Comparison of ENCODE assay signal across 26 mouse cellular contexts in genomic region chr16:4425658-4426234, GRCm38 (mm10). TPM values are rescaled to one million over a fixed set of nuclear protein-coding genes. Genes with fewer than 3 reads are reported as not detected.
DNase-seq lines count a peak whose midpoint lies in the region; ATAC-seq and TF ChIP-seq lines count a peak whose summit lies in the region.
"Had no signal": no experiment of that assay in that cellular context is flagged by ENCODE, and none has a peak within 500 bp of the region (broad histone marks: within the 10 kb centered on the region; RNA-seq: fewer than 3 reads in every experiment).

No protein-coding gene starts in this region.

- H3K9ac ChIP-seq in kidney, embryonic 14.5 days (ENCODE audit: low read depth, low read length): no peak overlapping the region
- no peak overlapping the region for H3K9ac ChIP-seq in CH12.LX (ENCODE audit: insufficient read depth, low read depth)
- H3K9ac ChIP-seq in lung, postnatal 0 days (replicated peaks; ENCODE audit: low read depth): no peak overlapping the region
- H3K9ac ChIP-seq: hindbrain, embryonic 13.5 days; limb, embryonic 12.5 days; lung, embryonic 15.5 days; midbrain, embryonic 13.5 days; neural tube, embryonic 13.5 days; stomach, embryonic 15.5 days had no signal

- H3K4me2 ChIP-seq in kidney, embryonic 14.5 days (replicated peaks; ENCODE audit: low read depth, low read length): no peak overlapping the region
- H3K4me2 ChIP-seq in CH12.LX (ENCODE audit: insufficient read depth, low read depth, poor library complexity, severe bottlenecking): no peak overlapping the region
- H3K4me2 ChIP-seq in lung, postnatal 0 days (replicated peaks; ENCODE audit: low read depth, low read length): no peak overlapping the region
- H3K4me2 ChIP-seq: hindbrain, embryonic 13.5 days; limb, embryonic 12.5 days; lung, embryonic 15.5 days; midbrain, embryonic 13.5 days; neural tube, embryonic 13.5 days; stomach, embryonic 15.5 days had no signal

- H3K36me3 ChIP-seq in kidney, embryonic 14.5 days (ENCODE audit: control insufficient read depth, insufficient read depth, low read length): no peaks in the 10 kb centered on the region
- H3K36me3 ChIP-seq in CH12.LX (replicated peaks in 1 of 2; ENCODE audit: control insufficient read depth in 1 of 2, insufficient read depth in 1 of 2, low read length in 1 of 2): no peaks in the 10 kb centered on the region
- no peaks in the 10 kb centered on the region for H3K36me3 ChIP-seq in lung, postnatal 0 days (ENCODE audit: insufficient read depth, low read length)
- H3K36me3 ChIP-seq: G1E; hindbrain, embryonic 13.5 days; limb, embryonic 12.5 days; lung, embryonic 15.5 days; midbrain, embryonic 13.5 days; neural tube, embryonic 13.5 days; stomach, embryonic 15.5 days had no signal

- in situ Hi-C loops in CH12.LX (cut with MboI; ENCODE audit: low pct_ligation_motif_present, low pct_unique_long_range_greater_than_20kb, low sequenced_read_pairs): no loop called here

- H3K79me2 ChIP-seq in CH12.LX (replicated peaks; ENCODE audit: control insufficient read depth, extremely low read depth, insufficient read depth, poor library complexity, severe bottlenecking): no peaks in the 10 kb centered on the region

- no peak for TF ChIP-seq CTCF in CH12.LX (conservative IDR thresholded peaks at IDR 0.05 in 1 of 2, IDR thresholded peaks at IDR 0.05 in 1 of 2; ENCODE audit: low read depth in 2 of 2, low read length in 2 of 2)
- no peak for TF ChIP-seq CTCF in lung, postnatal 0 days (IDR thresholded peaks at IDR 0.05)

- WGBS in kidney, embryonic 14.5 days: 28% methylated on average over 4 of the region's 4 CpGs
- WGBS in lung, postnatal 0 days: 27% methylated on average over 4 of the region's 4 CpGs

- H3K9me3 ChIP-seq in kidney, embryonic 14.5 days (ENCODE audit: control insufficient read depth, low read length): no peaks in the 10 kb centered on the region
- no peaks in the 10 kb centered on the region for H3K9me3 ChIP-seq in CH12.LX (replicated peaks; ENCODE audit: low read length)
- H3K9me3 ChIP-seq in lung, postnatal 0 days (ENCODE audit: low read length): no peaks in the 10 kb centered on the region
- H3K9me3 ChIP-seq: G1E; hindbrain, embryonic 13.5 days; limb, embryonic 12.5 days; lung, embryonic 15.5 days; midbrain, embryonic 13.5 days; neural tube, embryonic 13.5 days; stomach, embryonic 15.5 days had no signal

- DNase-seq in kidney, adult 11 months: peak; percentile 41
- no peak for DNase-seq in CH12.LX (ENCODE audit: extremely low read depth)
- DNase-seq in frontal cortex, postnatal 36 days (ENCODE audit: low spot score in 2 of 2): no peak
- DNase-seq in lung, postnatal 0 days (ENCODE audit: low spot score): no peak
- no peak for DNase-seq in testis, postnatal 14 days (ENCODE audit: low spot score)
- DNase-seq: adrenal gland, postnatal 14 days; cerebellum, adult 11-12 months; cerebellum, adult 9-11 months; heart, postnatal 14 days; kidney, postnatal 10 days; lung, postnatal 36 days; thymus, postnatal 14 days had no signal

- dilution Hi-C loops in CH12.LX (cut with MboI; ENCODE audit: extremely low pct_ligation_motif_present, extremely low pct_unique_long_range_greater_than_20kb, low sequenced_read_pairs): no loop called here

- no peak for TF ChIP-seq POLR2A in CH12.LX (IDR thresholded peaks at IDR 0.05; ENCODE audit: low read depth, low read length)

- TF ChIP-seq RAD21 in CH12.LX (IDR thresholded peaks at IDR 0.05; ENCODE audit: low read depth, low read length): no peak

- ATAC-seq in kidney, embryonic 14.5 days (ENCODE audit: low FRiP score, low TSS enrichment): no peak
- ATAC-seq in granulocyte monocyte progenitor cell, adult 5-6 weeks (replicated peaks; ENCODE audit: poor library complexity, severe bottlenecking): peak; percentile 90
- 0 out of 2 replicates have a peak, but pooled peaks have one; percentile 27 for ATAC-seq in megakaryocyte, adult 5-6 weeks (ENCODE audit: poor library complexity, severe bottlenecking)
- ATAC-seq in lung, postnatal 0 days: no peak
- ATAC-seq: forebrain, embryonic 16.5 days; midbrain, embryonic 13.5 days had no signal

- no peak for TF ChIP-seq EP300 in CH12.LX (IDR thresholded peaks at IDR 0.05; ENCODE audit: low read length)
- TF ChIP-seq EP300 in lung, postnatal 0 days (IDR thresholded peaks at IDR 0.05): no peak

- 0 out of 2 replicates have a peak, but pooled peaks cover 3% of the 10 kb centered on the region for H3K4me1 ChIP-seq in kidney, embryonic 14.5 days (ENCODE audit: control insufficient read depth, insufficient read depth, low read length)
- peaks cover 0 to 15% of the 10 kb centered on the region in 2 experiments; a peak in 2 of 4 replicates for H3K4me1 ChIP-seq in CH12.LX (ENCODE audit: control insufficient read depth in 1 of 2, insufficient read depth in 2 of 2)
- H3K4me1 ChIP-seq in lung, postnatal 0 days (ENCODE audit: insufficient read depth, low read depth, low read length): no peaks in the 10 kb centered on the region
- H3K4me1 ChIP-seq: midbrain, embryonic 13.5 days; stomach, embryonic 15.5 days had no signal

- H3K27me3 ChIP-seq in kidney, embryonic 14.5 days (ENCODE audit: control insufficient read depth, insufficient read depth, low read length): no peaks in the 10 kb centered on the region
- H3K27me3 ChIP-seq in CH12.LX (replicated peaks): no peaks in the 10 kb centered on the region
- no peaks in the 10 kb centered on the region for H3K27me3 ChIP-seq in lung, postnatal 0 days (replicated peaks; ENCODE audit: insufficient read depth, low read length)
- H3K27me3 ChIP-seq: hindbrain, embryonic 13.5 days; limb, embryonic 12.5 days; lung, embryonic 15.5 days; midbrain, embryonic 13.5 days; stomach, embryonic 15.5 days had no signal

- H3K27ac ChIP-seq in kidney, embryonic 14.5 days (ENCODE audit: low read depth, low read length): no peak overlapping the region
- H3K27ac ChIP-seq in CH12.LX (ENCODE audit: insufficient read depth, low read depth): no peak overlapping the region
- no peak overlapping the region for H3K27ac ChIP-seq in lung, postnatal 0 days (ENCODE audit: low read length)
- H3K27ac ChIP-seq: hindbrain, embryonic 13.5 days; layer of hippocampus, adult 2 months; left cerebral cortex, adult 2 months; limb, embryonic 12.5 days; lung, embryonic 15.5 days; midbrain, embryonic 13.5 days; neural tube, embryonic 13.5 days; stomach, embryonic 15.5 days had no signal

- no peak overlapping the region for H3K4me3 ChIP-seq in kidney, embryonic 14.5 days (ENCODE audit: low read length)
- H3K4me3 ChIP-seq in CH12.LX (replicated peaks in 1 of 3; ENCODE audit: low read depth in 2 of 3, low read length in 2 of 3, poor library complexity in 1 of 3): no peak overlapping the region
- H3K4me3 ChIP-seq in lung, postnatal 0 days (ENCODE audit: low read depth, low read length): no peak overlapping the region
- H3K4me3 ChIP-seq: erythroblast, embryonic 14.5 days; hindbrain, embryonic 13.5 days; layer of hippocampus, adult 2 months; left cerebral cortex, adult 2 months; limb, embryonic 12.5 days; lung, embryonic 15.5 days; midbrain, embryonic 13.5 days; neural tube, embryonic 13.5 days; stomach, embryonic 15.5 days had no signal

TF ChIP-seq in CH12.LX, 34 proteins besides CTCF, POLR2A, EP300 and RAD21:
- TF ChIP-seq MYC (IDR thresholded peaks at IDR 0.05; ENCODE audit: low read depth, low read length): no peak
- TF ChIP-seq MXI1 (IDR thresholded peaks at IDR 0.05; ENCODE audit: low read depth, low read length): no peak
- TF ChIP-seq BHLHE40 (IDR thresholded peaks at IDR 0.05; ENCODE audit: low read depth, low read length): 0 out of 2 replicates have a peak, but pooled peaks have one; percentile 0
- TF ChIP-seq RCOR1 (conservative IDR thresholded peaks at IDR 0.05; ENCODE audit: low read depth, low read length): no peak
- no peak for TF ChIP-seq NELFE (IDR thresholded peaks at IDR 0.05; ENCODE audit: low read depth, low read length)
- TF ChIP-seq ZC3H11A (IDR thresholded peaks at IDR 0.05; ENCODE audit: low read depth, low read length): no peak

RNA-seq across cellular contexts. Expression of gene Adcy9, which starts 5.4 kb away (rescaled TPM):
- 1.1 and 1.3 TPM in 2 replicates for polyA plus RNA-seq in kidney, embryonic 14.5 days (2014; fragmentation: Nextera tagmentation; extraction: Ambion mirVana)
- total RNA-seq in CH12.LX (2012; rRNA removed) (2.2 and 3.1 TPM in 2 replicates), CH12.LX (2014; rRNA removed) (1.0 and 1.1 TPM in 2 replicates)
- 0.97 and 1.2 TPM in 2 replicates for polyA plus RNA-seq in CH12.LX (2012; ENCODE audit: insufficient read length, low read depth)
- 1.5 and 2.9 TPM in 2 replicates for total RNA-seq in granulocyte monocyte progenitor cell, adult 5-6 weeks (2014; fragmentation: Nextera tagmentation)
- total RNA-seq in granulocyte monocyte progenitor cell, adult 5-6 weeks (2017): 2.5 and 4.7 TPM in 2 replicates
- 2.1 and 3.0 TPM in 2 replicates for total RNA-seq in megakaryocyte, adult 5-6 weeks (2015)
- 2.3 and 3.8 TPM in 2 replicates for total RNA-seq in megakaryocyte, adult 5-6 weeks (2017)
- polyA plus RNA-seq in lung, postnatal 0 days (2015; fragmentation: Nextera tagmentation; extraction: Ambion mirVana): 2.9 and 3.1 TPM in 2 replicates
- polyA plus RNA-seq: erythroblast, embryonic 14.5 days had no signal

Comparison
In these comparisons a context has a peak if more than half of its experiments do, and no peak if none do; other contexts are left out.
1. ATAC-seq: peak in granulocyte monocyte progenitor cell, adult 5-6 weeks (single experiment) and megakaryocyte, adult 5-6 weeks (single experiment); none in kidney, embryonic 14.5 days (single experiment) and lung, postnatal 0 days (single experiment).